Mouse (Mus musculus) liver, embryonic 14.5 days (tissue): ENCODE measurements around the gene Gtf2ird1. TPM values are rescaled to one million over a fixed set of nuclear protein-coding genes. Genes with fewer than 3 reads are reported as not detected.
"Not testable (repeated sequence)": the region's sequence is repeated elsewhere in the genome, so short reads cannot be mapped to it uniquely, and the experiment has no call there.

ENCODE experiments used
- ATAC-seq: fragments of 200-750 bp; cut with Nextera tagmentation; 2 replicates; pipeline ENCODE4 v1.8.0; 2017; ENCODE audit warnings: moderate number of reproducible peaks, mild to moderate bottlenecking, moderate library complexity; ENCODE audit not compliant: insufficient read depth
- DNase-seq, 3 experiments: peaks; one replicate each; pipeline ENCODE4 v3.0.0-alpha.2; 2012 to 2013; ENCODE audit warnings: low read depth in 3 of 3, low spot score in 3 of 3
- H3K27ac ChIP-seq: fragments of 300-500 bp; sonication (generic); 2 replicates; pipeline ENCODE4 v1.5.1; 2014; ENCODE audit warnings: moderate library complexity, mild to moderate bottlenecking, control low read depth, inconsistent platforms
- H3K27me3 ChIP-seq: fragments of 300-500 bp; sonication (generic); 2 replicates; pipeline ENCODE4 v1.6.1; 2014; ENCODE audit warnings: mild to moderate bottlenecking, low read length, moderate library complexity; ENCODE audit not compliant: control insufficient read depth, insufficient read depth
- H3K36me3 ChIP-seq: fragments of 300-500 bp; sonication (generic); replicated peaks from 2 replicates; pipeline ENCODE4 v1.6.1; 2014; ENCODE audit warnings: low read depth; ENCODE audit not compliant: control insufficient read depth, insufficient read depth
- H3K4me1 ChIP-seq, 2 experiments: fragments of 200-500 bp in 1 of 2; fragments of 300-500 bp in 1 of 2; sonication (generic) in 1 of 2; replicated peaks; 2 replicates each; pipeline ENCODE4 v1.6.1; 2012 to 2014; ENCODE audit warnings: antibody characterized with exemption in 1 of 2, inconsistent platforms in 1 of 2, low read length in 1 of 2; ENCODE audit not compliant: control insufficient read depth in 2 of 2, insufficient read depth in 2 of 2
- H3K4me2 ChIP-seq: fragments of 300-500 bp; sonication (generic); 2 replicates; pipeline ENCODE4 v1.6.1; 2014; ENCODE audit warnings: low read depth, mild to moderate bottlenecking, control low read depth, moderate library complexity
- H3K4me3 ChIP-seq, 2 experiments: fragments of 200-500 bp in 1 of 2; fragments of 300-500 bp in 1 of 2; sonication (generic) in 1 of 2; 2 replicates each; pipeline ENCODE4 v1.5.1; 2012 to 2014; ENCODE audit warnings: low read depth in 2 of 2, low read length in 2 of 2, mild to moderate bottlenecking in 2 of 2, control low read depth in 1 of 2, inconsistent platforms in 1 of 2, moderate library complexity in 1 of 2; ENCODE audit not compliant: insufficient read depth in 1 of 2
- H3K9ac ChIP-seq: fragments of 300-500 bp; sonication (generic); replicated peaks from 2 replicates; pipeline ENCODE4 v1.6.1; 2014; ENCODE audit warnings: mild to moderate bottlenecking, control low read depth, moderate library complexity
- H3K9me3 ChIP-seq: fragments of 300-500 bp; sonication (generic); 2 replicates; pipeline ENCODE4 v1.6.1; 2016; ENCODE audit warnings: low read length, mixed read lengths; ENCODE audit not compliant: control insufficient read depth
- CTCF ChIP-seq: IDR thresholded peaks from 2 replicates; pipeline ENCODE4 v1.5.1; 2016; ENCODE audit warnings: antibody characterized with exemption, low read depth, control low read depth
- EP300 ChIP-seq: IDR thresholded peaks from 2 replicates; pipeline ENCODE4 v1.6.1; 2016; ENCODE audit warnings: antibody characterized with exemption, low read depth
- WGBS: fragments of 180-500 bp; shearing (Covaris S2); extraction: QIAGEN DNeasy Blood & Tissue Kit; methylation state at CpG from one replicate; pipeline ENCODE4 v1.1.7; 2014; ENCODE audit not compliant: insufficient replicate concordance; 5-methylcytosine and 5-hydroxymethylcytosine counted together
- polyA plus RNA-seq, 2 experiments: library from polyadenylated mRNA; depleted of rRNA in 1 of 2; stranded (reverse) in 1 of 2; unstranded in 1 of 2; fragments of >200 nt; fragmentation: Nextera tagmentation in 1 of 2; extraction: Ambion mirVana in 1 of 2; gene quantifications; 2 replicates each; pipeline versions ENCODE4 v1.2.1 to v1.2.3; 2012 to 2014

The Gtf2ird1 gene
- polyA plus RNA-seq, 2 experiments: 7.5 to 8.4 TPM

DNA sequence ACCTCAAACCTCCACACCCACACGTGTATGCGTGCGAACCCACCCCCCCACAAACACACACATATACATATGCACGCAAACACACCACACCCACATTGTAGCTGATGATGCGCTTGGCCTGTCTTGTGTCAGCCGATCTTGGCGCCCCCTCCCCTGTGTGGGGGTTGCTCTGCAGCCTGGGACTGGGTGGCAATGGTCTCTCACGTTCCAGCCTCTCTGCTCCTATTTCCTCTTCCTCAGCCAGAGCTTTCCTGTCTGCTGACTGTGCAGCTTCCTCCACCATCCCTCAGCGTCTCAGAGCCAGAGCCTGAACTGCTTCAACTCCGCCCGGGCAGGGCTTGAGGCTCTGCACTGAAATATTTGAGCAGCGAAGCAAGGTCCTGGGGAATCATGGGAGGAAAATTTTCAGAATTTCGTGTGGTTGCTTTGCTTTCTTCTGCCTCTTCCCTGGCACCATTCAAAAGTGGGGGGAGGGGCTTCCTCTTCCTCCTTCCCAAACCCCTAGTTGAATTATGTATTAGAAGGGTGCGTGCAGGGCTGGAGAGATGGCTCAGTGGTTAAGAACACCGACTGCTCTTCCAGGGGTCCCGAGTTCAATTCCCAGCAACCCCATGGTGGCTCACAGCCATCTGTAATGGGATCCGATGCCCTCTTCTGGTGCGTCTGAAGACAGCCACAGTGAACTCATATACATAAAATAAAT is 113.9 kb downstream of the Gtf2ird1 start:
- H3K4me2 ChIP-seq: no peak overlapping the region
- ATAC-seq (0 out of 2 replicates have a peak, but pooled peaks have one; percentile 45), DNase-seq (no peak)
- H3K27me3 ChIP-seq: no peaks in the 10 kb centered on the region
- 34% methylated on average over 18 of the region's 18 CpGs for WGBS
- H3K27ac ChIP-seq: no peak overlapping the region
- no peaks in the 10 kb centered on the region for H3K36me3 ChIP-seq
- TF ChIP-seq CTCF (no peak), EP300 (no peak)
- H3K4me1 ChIP-seq: 0 out of 4 replicates have a peak, but pooled peaks cover 0 to 2% of the 10 kb centered on the region in 2 experiments
- H3K4me3 ChIP-seq: no peak overlapping the region; a peak in 1 of 4 replicates
- no peaks in the 10 kb centered on the region for H3K9me3 ChIP-seq
- no peak overlapping the region for H3K9ac ChIP-seq

DNA sequence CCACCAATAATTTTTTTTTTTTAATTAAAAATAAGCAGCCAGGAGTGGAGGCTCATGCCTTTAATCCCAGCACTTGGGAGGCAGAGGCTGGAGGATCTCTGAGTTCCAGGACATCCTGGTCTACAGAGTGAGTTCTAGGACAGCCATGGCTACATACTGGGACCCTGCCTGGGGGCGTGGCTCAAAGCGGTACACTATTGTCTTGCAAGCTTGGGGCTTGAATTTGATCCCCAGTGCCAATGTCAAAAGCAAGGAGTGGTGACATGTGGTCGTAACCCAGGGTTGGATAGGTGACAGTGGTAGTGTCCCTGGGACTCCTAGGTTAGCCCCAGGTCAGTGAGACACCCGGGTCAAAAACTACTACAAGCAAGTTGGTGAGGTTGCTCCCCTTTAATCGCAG is 114.8 kb downstream of the Gtf2ird1 start:
- Histone ChIP-seq H3K4me2 (no peak overlapping the region), H3K9ac (no peak overlapping the region), H3K36me3 (no peaks in the 10 kb centered on the region), H3K27me3 (no peaks in the 10 kb centered on the region), H3K4me3 (no peak overlapping the region), H3K4me1 (0 out of 4 replicates have a peak, but pooled peaks cover 0 to 2% of the 10 kb centered on the region in 2 experiments), H3K27ac (no peak overlapping the region), H3K9me3 (no peaks in the 10 kb centered on the region)
- 74% methylated on average over 5 of the region's 5 CpGs for WGBS
- no peak for TF ChIP-seq CTCF
- no peak for TF ChIP-seq EP300
- no peak for DNase-seq
- no peak for ATAC-seq

DNA sequence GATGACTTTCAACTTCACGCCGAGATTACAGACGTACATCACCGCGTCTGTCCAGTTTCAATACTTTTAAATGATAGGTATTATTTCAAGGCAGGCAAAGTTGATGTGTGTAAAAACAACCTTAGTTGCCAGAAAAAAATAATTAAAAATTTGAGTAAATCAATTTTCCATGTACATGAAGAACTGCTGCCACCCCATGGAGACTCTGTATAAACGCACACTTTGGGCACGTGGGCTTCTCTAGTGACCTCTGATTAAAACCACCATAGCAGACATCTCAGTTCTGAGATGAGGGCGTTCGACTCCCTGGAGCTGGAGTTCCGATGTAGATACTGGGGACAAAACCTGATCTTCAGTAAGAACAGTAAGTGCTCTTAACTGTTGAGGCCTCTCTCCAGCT is 115.2 kb downstream of the Gtf2ird1 start:
- WGBS: 63% methylated on average over 10 of the region's 10 CpGs
- no peak overlapping the region for H3K27ac ChIP-seq
- H3K27me3 ChIP-seq: no peaks in the 10 kb centered on the region
- H3K4me3 ChIP-seq: no peak overlapping the region
- H3K9me3 ChIP-seq: no peaks in the 10 kb centered on the region
- 0 out of 4 replicates have a peak, but pooled peaks cover 0 to 2% of the 10 kb centered on the region in 2 experiments for H3K4me1 ChIP-seq
- no peak overlapping the region for H3K9ac ChIP-seq
- ATAC-seq (no peak), DNase-seq (no peak)
- TF ChIP-seq EP300: no peak
- peak; percentile 34; the same call in 1 of the 2 replicates for TF ChIP-seq CTCF
- H3K4me2 ChIP-seq: no peak overlapping the region
- no peaks in the 10 kb centered on the region for H3K36me3 ChIP-seq

DNA sequence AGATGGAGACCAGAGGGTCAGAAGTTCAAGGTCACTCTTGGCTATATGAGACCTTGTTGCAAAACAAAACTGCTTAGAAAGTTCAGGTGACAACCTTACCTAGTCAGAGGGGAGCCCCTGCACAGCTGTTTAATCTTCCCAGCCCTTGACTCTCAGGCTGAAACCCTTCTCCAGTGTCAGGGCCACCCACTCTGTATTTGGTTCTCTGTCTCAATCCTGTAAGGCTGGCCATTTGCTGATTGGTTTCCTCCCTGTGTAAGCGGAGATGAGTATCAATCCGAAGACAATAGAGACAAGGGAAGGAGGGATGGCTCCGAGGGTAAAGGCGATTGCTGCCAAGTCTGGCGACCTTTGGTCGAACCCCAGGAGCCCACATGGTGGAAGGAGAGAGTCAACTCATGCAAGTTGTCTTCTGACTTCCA is 116.4 kb downstream of the Gtf2ird1 start:
- ATAC-seq: no peak

DNA sequence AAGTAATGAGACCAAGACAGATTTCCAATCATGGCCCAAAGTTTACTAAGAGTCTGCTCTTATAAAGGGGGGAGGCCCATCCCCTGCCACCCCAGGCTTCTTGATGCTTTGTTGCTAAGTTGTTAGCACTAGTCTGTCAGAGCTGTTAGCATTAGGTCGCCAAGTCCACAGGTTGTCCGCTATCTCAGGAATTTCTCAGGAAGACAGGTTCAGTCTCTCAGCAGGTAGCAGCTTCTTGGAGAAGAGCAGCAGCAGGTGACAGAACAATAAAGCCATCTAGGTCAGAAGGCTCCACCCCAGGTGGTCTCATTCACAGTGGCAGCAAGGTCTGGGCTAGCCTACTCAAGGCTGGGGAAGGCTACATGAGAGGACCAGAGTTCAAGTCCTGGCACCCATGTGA is 119.5 kb downstream of the Gtf2ird1 start:
- H3K27me3 ChIP-seq, ATAC-seq, H3K4me1 ChIP-seq, DNase-seq, H3K4me2 ChIP-seq, H3K27ac ChIP-seq, H3K9me3 ChIP-seq, H3K4me3 ChIP-seq, H3K9ac ChIP-seq, H3K36me3 ChIP-seq: not testable (repeated sequence)
- 74% methylated on average over 2 of the region's 2 CpGs for WGBS

More for the DNA sequence above, 116.4 kb downstream of the Gtf2ird1 start:
- no peak overlapping the region for H3K4me3 ChIP-seq
- no peaks in the 10 kb centered on the region for H3K27me3 ChIP-seq
- H3K27ac ChIP-seq: no peak overlapping the region
- 46% methylated on average over 6 of the region's 6 CpGs for WGBS
- H3K4me1 ChIP-seq: 0 out of 4 replicates have a peak, but pooled peaks cover 0 to 2% of the 10 kb centered on the region in 2 experiments
- DNase-seq: no peak
- H3K4me2 ChIP-seq: no peak overlapping the region
- no peaks in the 10 kb centered on the region for H3K36me3 ChIP-seq
- no peak overlapping the region for H3K9ac ChIP-seq
- TF ChIP-seq EP300 (no peak), CTCF (no peak)
- H3K9me3 ChIP-seq: no peaks in the 10 kb centered on the region
